36 mouse cellular contexts compared by ENCODE assay signal in genomic region chr19:17875804-17876203, GRCm38 (mm10). TPM values are rescaled to one million over a fixed set of nuclear protein-coding genes. Genes with fewer than 3 reads are reported as not detected.
DNase-seq lines count a peak whose midpoint lies in the region; ATAC-seq and TF ChIP-seq lines count a peak whose summit lies in the region.
"Had no signal": no experiment of that assay in that cellular context is flagged by ENCODE, and none has a peak within 500 bp of the region (broad histone marks: within the 10 kb centered on the region; RNA-seq: fewer than 3 reads in every experiment).

No protein-coding gene starts in this region.

- H3K4me1 ChIP-seq in embryonic facial prominence, embryonic 11.5 days (ENCODE audit: control insufficient read depth, insufficient read depth, low read length) = no peaks in the 10 kb centered on the region
- peaks cover 24% of the 10 kb centered on the region for H3K4me1 ChIP-seq in embryonic facial prominence, embryonic 10.5 days
- H3K4me1 ChIP-seq in kidney, postnatal 0 days (replicated peaks; ENCODE audit: insufficient read depth, low read length) = no peaks in the 10 kb centered on the region
- H3K4me1 ChIP-seq in kidney, embryonic 14.5 days (ENCODE audit: control insufficient read depth, insufficient read depth, low read length) = no peaks in the 10 kb centered on the region
- peaks cover 6% of the 10 kb centered on the region; the same call in 1 of the 2 replicates for H3K4me1 ChIP-seq in lung, embryonic 16.5 days (replicated peaks; ENCODE audit: control insufficient read depth, insufficient read depth, low read length)
- 0 out of 2 replicates have a peak, but pooled peaks cover 3% of the 10 kb centered on the region for H3K4me1 ChIP-seq in stomach, embryonic 16.5 days (ENCODE audit: control insufficient read depth, insufficient read depth, low read length)
- H3K4me1 ChIP-seq: hindbrain, embryonic 12.5 days; liver, embryonic 15.5 days; midbrain, embryonic 12.5 days; neural tube, embryonic 12.5 days had no signal

- no peak overlapping the region for H3K4me3 ChIP-seq in embryonic facial prominence, embryonic 11.5 days (ENCODE audit: low read depth, low read length)
- no peak overlapping the region for H3K4me3 ChIP-seq in embryonic facial prominence, embryonic 10.5 days
- no peak overlapping the region for H3K4me3 ChIP-seq in kidney, postnatal 0 days (replicated peaks; ENCODE audit: low read depth, low read length)
- H3K4me3 ChIP-seq in kidney, embryonic 14.5 days (ENCODE audit: low read length) = no peak overlapping the region
- H3K4me3 ChIP-seq in lung, embryonic 16.5 days (ENCODE audit: low read length) = no peak overlapping the region
- no peak overlapping the region for H3K4me3 ChIP-seq in stomach, embryonic 16.5 days (replicated peaks; ENCODE audit: low read length)
- H3K4me3 ChIP-seq: embryonic facial prominence, embryonic 13.5 days; erythroblast, embryonic 14.5 days; gastrocnemius, adult 2 months; hindbrain, embryonic 12.5 days; layer of hippocampus, adult 2 months; left cerebral cortex, adult 2 months; liver, embryonic 15.5 days; midbrain, embryonic 12.5 days; myocyte; neural tube, embryonic 12.5 days had no signal

- 49% methylated on average over 7 of the region's 7 CpGs for WGBS in embryonic facial prominence, embryonic 11.5 days
- WGBS in embryonic facial prominence, embryonic 10.5 days = 63% methylated on average over 7 of the region's 7 CpGs
- WGBS in kidney, postnatal 0 days = 62% methylated on average over 7 of the region's 7 CpGs
- WGBS in kidney, embryonic 14.5 days = 54% methylated on average over 7 of the region's 7 CpGs
- 25% methylated on average over 7 of the region's 7 CpGs for WGBS in lung, embryonic 16.5 days
- WGBS in stomach, embryonic 16.5 days = 18% methylated on average over 7 of the region's 7 CpGs

- ATAC-seq in embryonic facial prominence, embryonic 11.5 days (replicated peaks; ENCODE audit: insufficient number of reproducible peaks, low FRiP score, low TSS enrichment, low read depth) = no peak
- ATAC-seq in kidney, postnatal 0 days (replicated peaks; ENCODE audit: low FRiP score, low read depth) = no peak
- no peak for ATAC-seq in kidney, embryonic 14.5 days (ENCODE audit: low FRiP score, low TSS enrichment)
- peak; percentile 86 for ATAC-seq in lung, embryonic 16.5 days (ENCODE audit: low read depth)
- no peak for ATAC-seq in stomach, embryonic 16.5 days (ENCODE audit: insufficient read depth, low FRiP score)
- ATAC-seq: forebrain, embryonic 16.5 days; hindbrain, postnatal 0 days had no signal

- H3K27ac ChIP-seq in embryonic facial prominence, embryonic 11.5 days (replicated peaks; ENCODE audit: low read depth, low read length) = no peak overlapping the region
- H3K27ac ChIP-seq in embryonic facial prominence, embryonic 10.5 days (replicated peaks) = no peak overlapping the region
- no peak overlapping the region for H3K27ac ChIP-seq in kidney, postnatal 0 days
- H3K27ac ChIP-seq in kidney, embryonic 14.5 days (ENCODE audit: low read depth, low read length) = no peak overlapping the region; the same call in 1 of the 2 replicates
- H3K27ac ChIP-seq in lung, embryonic 16.5 days (ENCODE audit: low read length) = peak overlapping the region; percentile 36
- H3K27ac ChIP-seq in stomach, embryonic 16.5 days (ENCODE audit: low read length) = no peak overlapping the region
- H3K27ac ChIP-seq: embryonic facial prominence, embryonic 13.5 days; gastrocnemius, adult 2 months; hindbrain, embryonic 12.5 days; hindbrain, postnatal 0 days; layer of hippocampus, adult 2 months; left cerebral cortex, adult 2 months; liver, embryonic 15.5 days; midbrain, embryonic 12.5 days; neural tube, embryonic 12.5 days had no signal

- no peak for TF ChIP-seq CTCF in kidney, postnatal 0 days (IDR thresholded peaks at IDR 0.05; ENCODE audit: low read depth)

- H3K9ac ChIP-seq in embryonic facial prominence, embryonic 11.5 days (replicated peaks; ENCODE audit: low read length) = no peak overlapping the region
- H3K9ac ChIP-seq in kidney, postnatal 0 days (ENCODE audit: low read depth, low read length) = no peak overlapping the region
- no peak overlapping the region for H3K9ac ChIP-seq in kidney, embryonic 14.5 days (ENCODE audit: low read depth, low read length)
- H3K9ac ChIP-seq in lung, embryonic 16.5 days (ENCODE audit: low read length) = no peak overlapping the region
- no peak overlapping the region for H3K9ac ChIP-seq in stomach, embryonic 16.5 days (ENCODE audit: low read length)
- H3K9ac ChIP-seq: embryonic facial prominence, embryonic 13.5 days; hindbrain, embryonic 12.5 days; liver, embryonic 15.5 days; midbrain, embryonic 12.5 days; neural tube, embryonic 12.5 days had no signal

- no peaks in the 10 kb centered on the region for H3K36me3 ChIP-seq in embryonic facial prominence, embryonic 11.5 days (replicated peaks; ENCODE audit: control insufficient read depth, insufficient read depth, low read depth, low read length)
- no peaks in the 10 kb centered on the region for H3K36me3 ChIP-seq in embryonic facial prominence, embryonic 10.5 days (replicated peaks)
- H3K36me3 ChIP-seq in kidney, postnatal 0 days (ENCODE audit: insufficient read depth, low read length) = no peaks in the 10 kb centered on the region
- H3K36me3 ChIP-seq in kidney, embryonic 14.5 days (ENCODE audit: control insufficient read depth, insufficient read depth, low read length) = no peaks in the 10 kb centered on the region
- no peaks in the 10 kb centered on the region for H3K36me3 ChIP-seq in lung, embryonic 16.5 days (ENCODE audit: control insufficient read depth, insufficient read depth, low read length)
- H3K36me3 ChIP-seq in stomach, embryonic 16.5 days (ENCODE audit: control insufficient read depth, insufficient read depth, low read length) = no peaks in the 10 kb centered on the region
- H3K36me3 ChIP-seq: embryonic facial prominence, embryonic 13.5 days; G1E; hindbrain, embryonic 12.5 days; liver, embryonic 15.5 days; midbrain, embryonic 12.5 days; neural tube, embryonic 12.5 days had no signal

- no peaks in the 10 kb centered on the region for H3K27me3 ChIP-seq in embryonic facial prominence, embryonic 11.5 days (ENCODE audit: control insufficient read depth, insufficient read depth, low read length)
- no peaks in the 10 kb centered on the region for H3K27me3 ChIP-seq in embryonic facial prominence, embryonic 10.5 days (replicated peaks; ENCODE audit: low read depth, poor library complexity, severe bottlenecking)
- no peaks in the 10 kb centered on the region for H3K27me3 ChIP-seq in kidney, postnatal 0 days (ENCODE audit: insufficient read depth, low read length)
- H3K27me3 ChIP-seq in kidney, embryonic 14.5 days (ENCODE audit: control insufficient read depth, insufficient read depth, low read length) = no peaks in the 10 kb centered on the region
- no peaks in the 10 kb centered on the region for H3K27me3 ChIP-seq in lung, embryonic 16.5 days (ENCODE audit: control insufficient read depth, insufficient read depth, low read depth, low read length)
- H3K27me3 ChIP-seq in stomach, embryonic 16.5 days (ENCODE audit: control insufficient read depth, insufficient read depth, low read length) = no peaks in the 10 kb centered on the region
- H3K27me3 ChIP-seq: embryonic facial prominence, embryonic 13.5 days; hindbrain, embryonic 12.5 days; liver, embryonic 15.5 days; midbrain, embryonic 12.5 days; neural tube, embryonic 12.5 days had no signal

- intact Hi-C loops in left cerebral cortex, postnatal 36 days (cut with DNase I) = no loop called here

- H3K4me2 ChIP-seq in embryonic facial prominence, embryonic 11.5 days (ENCODE audit: low read depth, low read length) = no peak overlapping the region
- H3K4me2 ChIP-seq in kidney, postnatal 0 days (ENCODE audit: low read length) = 0 out of 2 replicates have a peak overlapping the region, but pooled peaks have one; percentile 11
- no peak overlapping the region for H3K4me2 ChIP-seq in kidney, embryonic 14.5 days (replicated peaks; ENCODE audit: low read depth, low read length)
- no peak overlapping the region for H3K4me2 ChIP-seq in lung, embryonic 16.5 days (ENCODE audit: low read depth, low read length)
- H3K4me2 ChIP-seq in stomach, embryonic 16.5 days (ENCODE audit: low read depth, low read length) = 0 out of 2 replicates have a peak overlapping the region, but pooled peaks have one; percentile 22
- H3K4me2 ChIP-seq: embryonic facial prominence, embryonic 13.5 days; heart, embryonic 11.5 days; hindbrain, embryonic 12.5 days; liver, embryonic 15.5 days; midbrain, embryonic 12.5 days; neural tube, embryonic 12.5 days had no signal

- DNase-seq in embryonic facial prominence, embryonic 11.5 days (ENCODE audit: low spot score) = peak; percentile 9
- DNase-seq in embryonic facial prominence, embryonic 10.5 days (ENCODE audit: low spot score) = no peak
- DNase-seq in kidney, postnatal 0 days (ENCODE audit: low spot score) = peak; percentile 76
- no peak for DNase-seq in lung, adult 18-20 months
- DNase-seq in left cerebral cortex, postnatal 36 days (ENCODE audit: low spot score in 2 of 2) = no peak
- DNase-seq: adrenal gland, postnatal 10 days; cerebellum, adult 11 months; cerebellum, adult 9-10 months; cerebellum, postnatal 36 days; gastrocnemius, adult 2 months; gastrocnemius, postnatal 36 days; heart, adult 18-20 months; heart, postnatal 36 days; kidney, adult 2 months; kidney, postnatal 36 days; right cerebral cortex, adult 18-20 months; spleen, adult 18-20 months; thymus, postnatal 4 days had no signal

- H3K9me3 ChIP-seq in embryonic facial prominence, embryonic 11.5 days (replicated peaks; ENCODE audit: control insufficient read depth, low read length) = no peaks in the 10 kb centered on the region
- no peaks in the 10 kb centered on the region for H3K9me3 ChIP-seq in embryonic facial prominence, embryonic 10.5 days
- no peaks in the 10 kb centered on the region for H3K9me3 ChIP-seq in kidney, postnatal 0 days (replicated peaks; ENCODE audit: low read length)
- H3K9me3 ChIP-seq in kidney, embryonic 14.5 days (ENCODE audit: control insufficient read depth, low read length) = no peaks in the 10 kb centered on the region
- no peaks in the 10 kb centered on the region for H3K9me3 ChIP-seq in lung, embryonic 16.5 days (ENCODE audit: control insufficient read depth, low read length)
- no peaks in the 10 kb centered on the region for H3K9me3 ChIP-seq in stomach, embryonic 16.5 days (replicated peaks; ENCODE audit: control insufficient read depth, low read length)
- H3K9me3 ChIP-seq: embryonic facial prominence, embryonic 13.5 days; G1E; hindbrain, embryonic 12.5 days; liver, embryonic 15.5 days; midbrain, embryonic 12.5 days; neural tube, embryonic 12.5 days had no signal

RNA-seq across cellular contexts. Expression of gene Pcsk5, which starts 38.4 kb away (rescaled TPM):
- polyA plus RNA-seq in embryonic facial prominence, embryonic 11.5 days (2014; fragmentation: Nextera tagmentation; extraction: Ambion mirVana) = 17.0 and 20.4 TPM in 2 replicates
- polyA plus RNA-seq in embryonic facial prominence, embryonic 10.5 days (2016; fragmentation: Nextera tagmentation; extraction: Ambion mirVana) = 10.7 and 14.3 TPM in 2 replicates
- polyA plus RNA-seq in kidney, postnatal 0 days (2015; fragmentation: Nextera tagmentation; extraction: Ambion mirVana) = 17.3 and 17.4 TPM in 2 replicates
- polyA plus RNA-seq in kidney, embryonic 14.5 days (2014; fragmentation: Nextera tagmentation; extraction: Ambion mirVana) = 19.4 and 26.8 TPM in 2 replicates
- polyA plus RNA-seq in lung, embryonic 16.5 days (2015; fragmentation: Nextera tagmentation; extraction: Ambion mirVana) = 23.7 and 24.0 TPM in 2 replicates
- polyA plus RNA-seq in stomach, embryonic 16.5 days (2015; fragmentation: Nextera tagmentation; extraction: Ambion mirVana) = 10.1 and 12.1 TPM in 2 replicates
- 10 to 100 TPM; 13.3 to 13.5 TPM for total RNA-seq in left cerebral cortex, postnatal 36 days (2021)
- total RNA-seq: megakaryocyte, adult 5-6 weeks had no signal
- polyA plus RNA-seq: C2C12; erythroblast, embryonic 14.5 days; G1E; myocyte had no signal

Comparison
In these comparisons a context has a peak if more than half of its experiments do, and no peak if none do; other contexts are left out.
1. DNase-seq: peak in embryonic facial prominence, embryonic 11.5 days (single experiment) and kidney, postnatal 0 days (single experiment); none in embryonic facial prominence, embryonic 10.5 days (single experiment), lung, adult 18-20 months (0 of 2) and left cerebral cortex, postnatal 36 days (0 of 2).
2. H3K4me2 ChIP-seq: peak in kidney, postnatal 0 days (single experiment) and stomach, embryonic 16.5 days (single experiment); none in embryonic facial prominence, embryonic 11.5 days (single experiment), kidney, embryonic 14.5 days (single experiment) and lung, embryonic 16.5 days (single experiment).